Mouse (Mus musculus) right cerebral cortex, adult 2 months (tissue): ENCODE data around the gene Rhog.

Experiments
- DNase-seq, 2 experiments: peaks; one replicate each; pipeline ENCODE4 v3.0.0; 2021 to 2022; ENCODE audit warnings: low spot score in 2 of 2

The Rhog gene

DNA sequence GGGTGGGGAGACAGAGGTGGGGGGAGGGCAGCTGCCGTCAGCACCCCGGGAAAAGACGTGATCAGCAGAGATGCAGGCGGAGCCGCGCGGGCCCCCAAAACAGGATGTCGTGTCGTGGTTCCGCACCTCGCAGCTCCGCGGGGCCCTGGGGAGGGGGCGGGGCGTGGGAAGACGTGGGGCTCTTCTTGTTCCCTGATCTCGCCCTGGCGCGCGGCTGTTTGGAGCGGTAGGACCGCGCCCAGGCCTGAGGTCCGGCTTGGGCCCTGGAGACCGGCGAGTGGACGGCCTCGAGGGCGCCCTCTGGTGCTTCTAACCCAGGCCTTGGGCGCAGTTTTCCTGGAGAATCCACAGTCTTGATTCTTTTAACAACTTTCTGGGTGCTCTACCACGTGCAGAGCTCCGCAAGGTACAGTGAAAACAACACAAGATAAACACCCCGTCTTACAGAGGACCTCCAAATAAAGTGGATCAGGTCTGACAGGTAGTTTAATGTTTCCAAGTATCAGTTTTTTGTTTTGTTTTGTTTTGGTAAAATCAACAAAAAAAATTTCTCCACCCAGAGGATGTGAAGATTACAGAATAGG is 5.1 kb downstream of the Rhog start:
- peak; percentile 87 to 92 for DNase-seq

DNA sequence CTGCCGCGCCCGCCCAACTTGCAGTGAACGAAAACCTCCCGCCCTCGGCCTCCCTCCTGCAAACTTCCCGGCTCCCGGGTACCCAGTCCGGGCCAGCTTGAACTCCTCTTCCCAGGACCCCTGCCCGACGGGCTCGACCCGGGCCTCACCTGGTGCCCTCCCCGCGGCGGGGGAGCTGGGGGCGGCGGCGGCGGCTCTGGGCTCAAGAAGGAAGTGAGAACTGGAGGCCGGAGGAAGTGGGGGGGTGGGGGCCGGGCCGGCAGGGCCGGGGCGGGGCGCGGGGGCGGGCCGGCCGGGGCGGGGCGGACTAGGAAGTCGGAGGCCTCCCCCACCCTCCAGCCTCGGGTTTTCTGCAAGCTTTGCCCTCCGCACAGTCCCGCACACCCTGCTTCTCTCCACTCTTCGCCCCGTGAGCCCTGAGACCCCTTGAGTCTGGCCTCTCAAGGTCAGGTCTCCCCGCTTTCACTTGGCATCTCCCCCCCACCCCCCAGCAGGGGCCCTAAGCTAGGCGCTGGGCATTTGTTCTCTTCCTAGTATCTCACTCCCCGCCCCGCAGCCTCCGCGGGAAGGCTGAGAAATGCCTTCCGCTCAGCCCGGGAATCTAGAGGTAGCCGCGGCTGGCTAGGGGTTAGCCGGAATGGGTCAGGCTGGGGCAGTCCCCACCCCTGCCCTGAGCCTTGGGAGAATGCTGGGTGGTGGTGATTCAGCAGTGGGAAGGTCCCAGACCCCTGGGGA is 5.8 kb downstream of the Rhog start:
- DNase-seq, result peak in 1 of 2 experiments; percentile 36

GRCm38 (mm10) chr7:102249531-102249895 is 6.3 kb downstream of the Rhog start:
- DNase-seq, result peak in 1 of 2 experiments; percentile 31

DNA sequence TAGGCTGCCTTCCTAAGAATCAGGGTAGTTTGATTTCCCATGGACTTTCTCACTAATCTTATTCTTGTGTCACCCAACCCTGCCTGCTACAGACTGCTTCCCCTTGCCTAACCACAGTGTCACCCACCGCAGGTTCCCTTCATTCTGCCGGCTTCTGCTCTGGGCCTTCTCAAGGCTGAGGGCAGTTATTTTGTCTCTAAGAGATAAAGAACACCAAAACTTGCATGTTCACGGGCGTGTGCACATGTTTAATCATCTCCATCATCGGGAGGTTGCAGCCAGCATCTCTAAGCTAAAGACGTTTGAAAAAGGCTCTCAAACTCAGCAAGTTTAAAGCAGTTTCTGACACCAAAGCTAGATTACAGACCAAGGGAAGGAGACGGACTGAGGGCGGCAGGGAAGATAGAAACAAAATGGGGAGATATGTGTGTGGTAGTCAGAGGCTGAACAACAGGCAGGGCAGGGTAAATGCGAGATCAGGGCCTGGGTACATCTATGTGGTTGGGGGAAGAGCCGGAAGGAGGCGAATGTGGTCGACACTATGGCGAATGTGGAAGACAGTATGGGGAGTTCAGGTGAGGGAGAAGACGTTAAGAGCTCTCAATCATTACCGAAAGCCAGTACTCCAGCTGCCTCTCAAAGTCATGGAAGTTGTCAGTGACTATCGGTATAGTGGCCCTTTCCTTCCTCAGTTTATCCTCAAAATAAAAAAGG is 7.0 kb downstream of the Rhog start:
- no peak for DNase-seq

- no peak for DNase-seq
These were observed 8.7 kb downstream of the Rhog start for GRCm38 (mm10) chr7:102246956-102247797.

GRCm38 (mm10) chr7:102246265-102246664 is 9.6 kb downstream of the Rhog start:
- no peak for DNase-seq

GRCm38 (mm10) chr7:102245775-102246174 is 10.1 kb downstream of the Rhog start:
- no peak for DNase-seq

GRCm38 (mm10) chr7:102244782-102245535 is 10.9 kb downstream of the Rhog start:
- no peak for DNase-seq

DNA sequence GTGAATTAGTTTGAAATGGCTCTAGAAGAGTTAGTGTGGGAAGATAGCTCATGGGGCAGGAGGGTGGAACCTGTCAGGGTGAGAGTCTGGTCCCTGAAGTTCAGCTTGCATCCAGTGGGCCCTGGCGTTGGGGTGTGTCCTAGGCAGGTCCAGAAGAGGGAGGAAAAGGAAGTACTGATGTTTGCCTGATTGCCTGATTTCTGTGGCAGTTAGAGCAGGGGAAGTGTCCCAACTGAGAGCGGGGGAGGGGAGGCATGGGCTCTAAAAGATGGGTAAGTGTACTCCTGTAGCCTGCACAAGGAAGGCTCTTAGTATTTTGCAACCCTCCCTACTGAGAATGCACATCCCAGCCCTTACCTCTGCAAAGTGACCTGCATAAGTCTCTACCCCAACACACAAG is 12.0 kb downstream of the Rhog start:
- DNase-seq, result no peak

DNA sequence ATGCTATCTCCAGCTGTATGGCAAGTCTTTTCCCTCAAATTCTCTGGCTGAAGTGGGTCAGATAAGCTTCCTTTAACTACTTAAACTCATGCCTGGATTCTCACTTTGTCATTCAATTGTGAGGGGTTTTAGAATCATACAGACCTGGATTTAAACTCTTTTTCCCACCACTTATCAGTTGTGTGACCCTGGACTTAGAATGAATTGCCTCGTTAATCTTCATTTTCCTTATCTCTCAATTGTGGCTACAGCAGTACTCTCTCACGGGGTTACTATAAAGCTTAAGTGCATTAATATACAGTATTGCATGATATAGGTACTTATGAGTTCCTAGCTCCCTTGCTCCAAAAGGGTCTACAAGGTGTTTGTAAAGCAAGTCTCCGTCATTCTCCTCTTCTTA is 12.9 kb downstream of the Rhog start:
- no peak for DNase-seq

DNA sequence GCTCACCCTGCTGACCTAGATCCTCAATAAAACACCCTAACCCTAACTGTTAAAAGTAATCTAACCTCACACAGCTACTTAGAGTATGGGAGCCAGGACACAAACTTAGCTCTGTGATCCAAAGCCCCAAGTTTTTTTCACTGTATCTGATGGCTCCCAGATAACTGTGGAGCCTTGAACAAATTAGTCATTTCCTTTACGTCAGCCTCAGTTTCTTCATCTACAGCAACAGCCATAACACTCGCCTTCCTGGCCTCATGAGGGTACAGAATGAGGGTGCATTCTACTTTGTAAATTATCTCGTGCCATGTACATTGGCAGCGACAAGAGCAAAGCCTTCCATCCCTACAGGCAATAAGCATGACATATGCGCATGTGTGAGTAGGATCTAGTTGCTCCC is 13.5 kb downstream of the Rhog start:
- no peak for DNase-seq

DNA sequence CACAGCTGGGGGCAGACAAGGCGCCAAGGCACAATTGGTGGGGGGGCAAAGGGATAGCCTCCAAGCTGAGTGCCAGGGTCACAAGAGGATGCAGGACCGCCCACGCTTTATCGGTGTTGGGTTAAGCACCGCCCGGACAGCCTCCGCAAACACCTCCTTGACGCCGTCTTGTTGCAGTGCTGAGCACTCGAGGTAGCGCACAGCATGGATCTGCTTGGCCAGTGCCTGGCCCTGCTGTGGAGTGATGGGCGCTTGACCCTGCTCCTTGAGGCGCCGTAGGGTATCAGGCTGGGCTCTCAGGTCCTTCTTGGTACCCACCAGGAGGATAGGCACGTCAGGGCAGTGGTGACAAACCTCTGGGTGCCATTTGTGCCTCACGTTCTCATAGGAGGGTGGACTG is 16.3 kb downstream of the Rhog start:
- DNase-seq, result no peak

GRCm38 (mm10) chr7:102238686-102239286 is 17.1 kb downstream of the Rhog start:
- no peak for DNase-seq

- no peak for DNase-seq
These were observed 22.8 kb downstream of the Rhog start for GRCm38 (mm10) chr7:102233059-102233458.

- no peak for DNase-seq
These were observed 26.0 kb downstream of the Rhog start for GRCm38 (mm10) chr7:102229814-102230213.

- no peak for DNase-seq
These were observed 27.7 kb downstream of the Rhog start for GRCm38 (mm10) chr7:102228049-102228670.

- no peak for DNase-seq
These were observed 29.8 kb downstream of the Rhog start for GRCm38 (mm10) chr7:102226051-102226450.

- no peak for DNase-seq
These were observed 31.7 kb downstream of the Rhog start for GRCm38 (mm10) chr7:102223883-102224738.

DNA sequence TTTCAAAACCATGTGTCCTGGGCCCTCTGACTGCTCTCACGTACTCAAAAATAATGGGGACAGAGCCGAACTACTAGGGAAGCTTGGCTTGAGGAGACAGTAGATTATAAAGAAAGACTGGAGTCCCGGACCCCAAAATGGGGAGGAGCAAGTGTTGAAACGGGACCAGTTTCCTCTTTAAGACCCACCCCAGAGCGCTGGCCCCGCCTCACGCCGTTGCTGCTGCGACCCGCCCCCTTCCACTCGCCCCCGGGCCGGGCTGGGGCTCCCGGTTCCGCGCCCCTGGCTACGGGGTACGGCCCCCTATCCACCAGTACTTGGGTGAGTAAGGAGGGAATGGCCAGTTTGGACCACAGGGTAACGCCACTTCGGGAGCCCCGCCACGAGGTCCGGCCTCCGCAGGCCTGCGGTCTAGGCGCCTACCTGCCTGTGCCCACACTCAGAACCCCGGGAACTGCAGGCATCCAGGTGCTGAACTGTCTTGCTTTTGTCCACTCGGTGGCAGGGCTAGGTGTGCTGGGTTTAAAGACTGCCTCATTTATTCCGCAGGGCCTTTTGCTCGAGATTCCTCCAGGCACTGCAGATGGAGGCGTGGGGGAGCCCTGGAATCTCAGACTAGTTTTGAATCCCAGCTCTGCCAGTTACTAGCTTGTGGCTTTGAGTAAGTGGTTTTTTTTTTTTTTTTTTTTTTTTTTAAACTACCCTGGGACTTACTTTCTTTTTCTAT is 32.9 kb downstream of the Rhog start:
- DNase-seq, result peak; percentile 49 to 70
